Mouse (Mus musculus) E14TG2a.4 (cell line): ENCODE results near the gene Cxcr5.
"Not testable (repeated sequence)": the region's sequence is repeated elsewhere in the genome, so short reads cannot be mapped to it uniquely, and the experiment has no call there.

Experiments
- H3K27me3 ChIP-seq: 2 replicates; pipeline ENCODE4 v1.6.1; 2014; ENCODE audit warnings: low read length, control low read depth; ENCODE audit not compliant: insufficient read depth
- H3K36me3 ChIP-seq: 2 replicates; pipeline ENCODE4 v1.6.1; 2014; ENCODE audit warnings: low read length, control low read depth; ENCODE audit not compliant: insufficient read depth
- H3K4me1 ChIP-seq: replicated peaks from 2 replicates; pipeline ENCODE4 v1.6.1; 2014; ENCODE audit warnings: low read depth, low read length, control low read depth
- H3K4me3 ChIP-seq: replicated peaks from 2 replicates; pipeline ENCODE4 v1.5.1; 2014; ENCODE audit warnings: mild to moderate bottlenecking, low read length
- H3K9me3 ChIP-seq: 2 replicates; pipeline ENCODE4 v1.6.1; 2014; ENCODE audit warnings: low read length, control low read depth
- CTCF ChIP-seq: conservative IDR thresholded peaks from 2 replicates; pipeline ENCODE4 v1.5.1; 2014; ENCODE audit warnings: low read length
- NANOG ChIP-seq: IDR thresholded peaks from 2 replicates; pipeline ENCODE4 v1.6.1; 2014; ENCODE audit warnings: borderline replicate concordance, low read length, mixed read lengths
- POU5F1 ChIP-seq: IDR thresholded peaks from 2 replicates; pipeline ENCODE4 v1.6.1; 2014; ENCODE audit warnings: low read length, borderline replicate concordance

Cxcr5 gene

GRCm38 (mm10) chr9:44579392-44579791 is 17.7 kb upstream of the Cxcr5 start:
- H3K36me3 ChIP-seq, result no peaks in the 10 kb centered on the region

GRCm38 (mm10) chr9:44576046-44576445 is 14.4 kb upstream of the Cxcr5 start:
- not testable (repeated sequence) for H3K9me3 ChIP-seq, H3K36me3 ChIP-seq, H3K27me3 ChIP-seq, H3K4me3 ChIP-seq, H3K4me1 ChIP-seq

More at GRCm38 (mm10) chr9:44579392-44579791, 17.7 kb upstream of the Cxcr5 start:
- Histone ChIP-seq H3K4me3 (no peak overlapping the region), H3K27me3 (no peaks in the 10 kb centered on the region), H3K4me1 (0 out of 2 replicates have a peak, but pooled peaks cover 5% of the 10 kb centered on the region), H3K9me3 (peaks cover 6% of the 10 kb centered on the region)
- no peak for TF ChIP-seq CTCF
- TF ChIP-seq NANOG, result no peak
- no peak for TF ChIP-seq POU5F1

GRCm38 (mm10) chr9:44575095-44575494 is 13.4 kb upstream of the Cxcr5 start:
- Histone ChIP-seq H3K4me3 (no peak overlapping the region), H3K36me3 (no peaks in the 10 kb centered on the region), H3K27me3 (no peaks in the 10 kb centered on the region), H3K4me1 (peaks cover 5% of the 10 kb centered on the region), H3K9me3 (no peaks in the 10 kb centered on the region)
- TF ChIP-seq NANOG (no peak), CTCF (no peak), POU5F1 (no peak)

- Histone ChIP-seq H3K36me3 (no peaks in the 10 kb centered on the region), H3K4me3 (no peak overlapping the region), H3K9me3 (no peaks in the 10 kb centered on the region), H3K4me1 (peaks cover 6% of the 10 kb centered on the region), H3K27me3 (no peaks in the 10 kb centered on the region)
- TF ChIP-seq NANOG, result no peak
- TF ChIP-seq POU5F1, result no peak
- no peak for TF ChIP-seq CTCF
Observed at GRCm38 (mm10) chr9:44573306-44573705, 11.6 kb upstream of the Cxcr5 start.

GRCm38 (mm10) chr9:44570939-44571382 is 9.3 kb upstream of the Cxcr5 start:
- H3K4me1 ChIP-seq, result peaks cover 8% of the 10 kb centered on the region
- no peaks in the 10 kb centered on the region for H3K36me3 ChIP-seq
- TF ChIP-seq CTCF, result no peak
- no peak for TF ChIP-seq NANOG
- H3K27me3 ChIP-seq, result no peaks in the 10 kb centered on the region
- H3K9me3 ChIP-seq, result no peaks in the 10 kb centered on the region
- H3K4me3 ChIP-seq, result no peak overlapping the region

- H3K27me3 ChIP-seq, result no peaks in the 10 kb centered on the region
- no peak for TF ChIP-seq POU5F1
- no peak for TF ChIP-seq CTCF
- TF ChIP-seq NANOG, result no peak
- H3K4me1 ChIP-seq, result peaks cover 14% of the 10 kb centered on the region
- no peaks in the 10 kb centered on the region for H3K36me3 ChIP-seq
- H3K9me3 ChIP-seq, result no peaks in the 10 kb centered on the region
- 0 out of 2 replicates have a peak overlapping the region, but pooled peaks have one; percentile 35 for H3K4me3 ChIP-seq
Observed at GRCm38 (mm10) chr9:44568083-44568455, 6.4 kb upstream of the Cxcr5 start.

GRCm38 (mm10) chr9:44567338-44568082 is 5.8 kb upstream of the Cxcr5 start:
- Histone ChIP-seq H3K9me3 (no peaks in the 10 kb centered on the region), H3K4me3 (0 out of 2 replicates have a peak overlapping the region, but pooled peaks have one; percentile 35), H3K36me3 (no peaks in the 10 kb centered on the region), H3K27me3 (no peaks in the 10 kb centered on the region), H3K4me1 (peaks cover 19% of the 10 kb centered on the region)
- no peak for TF ChIP-seq POU5F1

- Histone ChIP-seq H3K36me3 (no peaks in the 10 kb centered on the region), H3K4me3 (no peak overlapping the region), H3K9me3 (no peaks in the 10 kb centered on the region), H3K4me1 (peaks cover 19% of the 10 kb centered on the region), H3K27me3 (no peaks in the 10 kb centered on the region)
- TF ChIP-seq NANOG, result no peak
- TF ChIP-seq CTCF, result no peak
- TF ChIP-seq POU5F1, result no peak
Observed at GRCm38 (mm10) chr9:44565367-44565766, 3.7 kb upstream of the Cxcr5 start.

GRCm38 (mm10) chr9:44562936-44563335 is 1.3 kb upstream of the Cxcr5 start:
- no peak overlapping the region for H3K4me3 ChIP-seq
- H3K27me3 ChIP-seq, result no peaks in the 10 kb centered on the region
- H3K4me1 ChIP-seq, result peaks cover 16% of the 10 kb centered on the region
- TF ChIP-seq CTCF (no peak), NANOG (no peak), POU5F1 (no peak)
- no peaks in the 10 kb centered on the region for H3K9me3 ChIP-seq
- H3K36me3 ChIP-seq, result no peaks in the 10 kb centered on the region
